Mouse (Mus musculus): ENCODE measurements at regions not wholly inside any gene's neighbourhood (a gene's known extent, or its start where the extent isn't known, plus 50 kb on each side); places are given as distances from the start of the nearest gene placed in this dataset.

DNA sequence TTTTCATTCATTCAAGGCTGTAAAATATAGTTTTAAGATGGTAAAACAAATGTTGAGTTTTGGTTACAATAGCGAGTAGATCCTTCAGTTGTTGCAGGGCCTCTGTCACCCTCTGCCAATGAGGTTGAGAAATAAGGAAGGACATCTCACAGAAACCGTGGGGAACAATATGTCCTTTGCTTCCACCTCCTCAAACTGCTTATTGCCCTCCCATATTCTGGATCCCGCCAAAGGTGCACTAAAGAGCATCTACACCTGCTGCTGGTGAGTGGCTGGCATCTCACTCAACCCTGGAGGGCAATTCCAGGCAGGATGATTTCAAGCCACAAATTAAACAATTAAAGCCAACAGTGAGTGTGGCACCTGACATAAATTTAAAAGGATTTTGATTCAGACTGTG, 53.4 kb downstream of the Prr30 start:
- DNase-seq (ENCODE audit: extremely low read depth, low read depth, low spot score) = peak; percentile 51

DNA sequence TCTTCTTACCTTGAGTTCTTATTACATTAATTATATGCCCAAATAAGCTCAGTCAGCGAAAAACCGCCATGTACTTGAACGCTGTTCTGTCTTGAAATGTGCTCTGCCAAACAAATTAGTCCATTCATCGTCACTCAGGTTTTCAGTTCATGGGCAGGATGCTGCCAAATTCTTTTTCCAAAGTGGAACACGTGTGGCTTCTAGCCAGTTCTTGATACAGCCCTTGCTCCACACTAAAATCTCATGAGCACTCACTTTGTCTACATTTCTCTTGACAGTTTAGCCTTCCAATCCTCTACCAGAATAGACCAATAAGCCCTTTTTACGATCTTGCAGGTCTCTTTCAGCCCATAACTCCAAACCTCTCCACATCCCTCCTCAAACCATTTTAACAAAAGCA, 62.7 kb downstream of the Prr30 start:
- DNase-seq (ENCODE audit: extremely low read depth, low read depth, low spot score) = no peak

Measured in fat pad, adult 2 months (tissue).